Mouse (Mus musculus): Measurements from ENCODE around the gene Dbp. TPM values are rescaled to one million over a fixed set of nuclear protein-coding genes. Genes with fewer than 3 reads are reported as not detected.
A peak's percentile ranks its signal among the peaks of the same experiment; 100 is the strongest.

Dbp gene
- total and polyA plus RNA-seq, 3 experiments = 22.5 to 24.4 TPM; not detected in 1

DNA sequence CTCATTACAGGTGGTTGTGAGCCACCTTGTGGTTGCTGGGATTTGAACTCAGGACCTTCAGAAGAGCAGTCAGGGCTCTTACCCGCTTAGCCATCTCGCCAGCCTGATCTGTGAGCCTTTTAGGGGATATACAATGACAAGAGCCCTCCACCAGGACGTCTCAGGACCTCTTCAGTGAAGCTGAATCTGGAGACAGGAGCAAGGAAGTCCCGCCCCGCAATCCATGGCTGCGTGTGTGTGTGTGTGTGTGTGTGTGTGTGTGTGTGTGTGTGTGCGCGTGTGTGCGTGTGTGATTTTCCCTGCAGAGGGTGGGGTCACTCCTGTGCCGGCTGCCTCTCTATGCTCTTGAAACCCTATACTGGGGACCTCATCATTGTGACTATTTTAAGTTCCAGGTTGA is 34.9 kb downstream of the Dbp start (continued):
- TF ChIP-seq GABPA (IDR thresholded peaks at IDR 0.05; ENCODE audit: low read depth, low read length) (no peak), USF2 (IDR thresholded peaks at IDR 0.05; ENCODE audit: borderline replicate concordance in 1 of 2, insufficient read depth in 1 of 2, low read depth in 1 of 2, low read length in 2 of 2) (no peak), E2F4 (IDR thresholded peaks at IDR 0.05; ENCODE audit: borderline replicate concordance, low read depth, low read length) (no peak), POLR2AphosphoS5 (IDR thresholded peaks at IDR 0.05; ENCODE audit: borderline replicate concordance, low read depth, low read length) (no peak)

DNA sequence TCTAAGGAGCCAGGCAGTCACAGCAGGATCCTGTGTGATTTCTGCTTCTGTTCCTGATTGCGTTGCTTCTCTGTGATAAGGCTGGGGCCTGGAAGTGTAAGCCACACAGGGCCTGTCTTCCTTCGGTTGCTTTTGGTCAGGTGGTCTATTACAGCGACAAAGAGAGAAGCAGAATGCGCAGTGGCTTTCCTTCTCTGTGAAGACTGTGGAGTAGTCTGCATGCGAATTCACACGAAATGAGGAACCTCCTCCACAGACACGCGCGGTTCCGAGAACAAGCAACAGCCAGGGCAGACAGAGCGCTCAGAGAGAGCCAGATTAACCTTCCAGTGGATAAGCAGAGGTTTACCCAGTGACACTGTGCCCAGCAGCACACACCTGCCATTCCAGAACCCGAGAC is 36.4 kb downstream of the Dbp start:
- no peaks in the 10 kb centered on the region for H3K27me3 ChIP-seq (ENCODE audit: control insufficient read depth in 1 of 2, insufficient read depth in 2 of 2, low read length in 2 of 2)
- H3K27ac ChIP-seq (ENCODE audit: control insufficient read depth, low read depth, low read length) = no peak overlapping the region
- DNase-seq (ENCODE audit: low read depth, low spot score) = peak; percentile 64
- H3K79me2 ChIP-seq (ENCODE audit: control insufficient read depth, insufficient read depth, low read length, poor library complexity) = no peaks in the 10 kb centered on the region
- no peaks in the 10 kb centered on the region for H3K9me3 ChIP-seq (replicated peaks; ENCODE audit: insufficient read depth, low read length)
- H3K4me1 ChIP-seq (ENCODE audit: control insufficient read depth in 1 of 2, insufficient read depth in 2 of 2, low read length in 2 of 2) = peaks cover 0 to 16% of the 10 kb centered on the region in 2 experiments; a peak in 2 of 4 replicates
- TF ChIP-seq JUND (IDR thresholded peaks at IDR 0.05; ENCODE audit: low read depth, low read length) (no peak), USF1 (IDR thresholded peaks at IDR 0.05; ENCODE audit: low read depth, low read length) (peak; percentile 52)
- peaks cover 0 to 8% of the 10 kb centered on the region in 2 experiments; a peak in 1 of 4 replicates for H3K36me3 ChIP-seq (ENCODE audit: control insufficient read depth in 1 of 2, insufficient read depth in 2 of 2, low read length in 2 of 2)
- H3K4me3 ChIP-seq (ENCODE audit: control insufficient read depth in 1 of 2, insufficient read depth in 1 of 2, low read depth in 2 of 2, low read length in 2 of 2) = peak overlapping the region in 1 of 2 experiments; percentile 5; a peak in 1 of 4 replicates
- peak overlapping the region; percentile 8; the same call in 1 of the 2 replicates for H3K9ac ChIP-seq (ENCODE audit: control insufficient read depth, low read depth, low read length, poor library complexity, severe bottlenecking)

DNA sequence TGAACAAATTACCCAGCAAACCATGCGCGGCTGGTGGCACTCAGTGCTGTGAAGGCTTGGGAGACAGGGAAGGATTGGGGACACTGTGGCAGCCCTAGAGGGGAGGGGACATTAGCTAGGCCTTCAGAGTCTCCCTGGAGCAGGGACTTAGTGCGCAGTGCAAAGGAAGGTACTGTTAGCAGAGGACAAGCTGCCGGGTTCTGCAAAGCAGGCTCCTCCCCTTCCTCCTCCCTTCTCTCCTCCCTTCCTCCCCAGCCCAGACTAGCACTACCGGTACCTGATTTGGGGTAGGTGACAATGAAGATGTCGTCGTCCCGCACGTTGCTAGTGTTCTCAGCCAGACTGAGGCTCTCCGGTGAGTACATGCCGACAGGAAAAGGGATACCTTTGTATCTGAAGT is 36.9 kb downstream of the Dbp start:
- Histone ChIP-seq H3K4me3 (ENCODE audit: control insufficient read depth in 1 of 2, insufficient read depth in 1 of 2, low read depth in 2 of 2, low read length in 2 of 2) (peak overlapping the region in 1 of 2 experiments; percentile 5; a peak in 1 of 4 replicates), H3K4me1 (ENCODE audit: control insufficient read depth in 1 of 2, insufficient read depth in 2 of 2, low read length in 2 of 2) (peaks cover 0 to 16% of the 10 kb centered on the region in 2 experiments; a peak in 2 of 4 replicates), H3K9me3 (replicated peaks; ENCODE audit: insufficient read depth, low read length) (no peaks in the 10 kb centered on the region), H3K27ac (ENCODE audit: control insufficient read depth, low read depth, low read length) (no peak overlapping the region), H3K9ac (ENCODE audit: control insufficient read depth, low read depth, low read length, poor library complexity, severe bottlenecking) (no peak overlapping the region; the same call in 1 of the 2 replicates), H3K79me2 (ENCODE audit: control insufficient read depth, insufficient read depth, low read length, poor library complexity) (no peaks in the 10 kb centered on the region), H3K27me3 (ENCODE audit: control insufficient read depth in 1 of 2, insufficient read depth in 2 of 2, low read length in 2 of 2) (no peaks in the 10 kb centered on the region), H3K36me3 (ENCODE audit: control insufficient read depth in 1 of 2, insufficient read depth in 2 of 2, low read length in 2 of 2) (peaks cover 0 to 8% of the 10 kb centered on the region in 2 experiments; a peak in 1 of 4 replicates)
- no peak for DNase-seq (ENCODE audit: low read depth, low spot score)
- TF ChIP-seq ZC3H11A (IDR thresholded peaks at IDR 0.05; ENCODE audit: low read depth, low read length) (no peak), BHLHE40 (IDR thresholded peaks at IDR 0.05; ENCODE audit: borderline replicate concordance, low read depth, low read length) (no peak), GATA1 (IDR thresholded peaks at IDR 0.05; ENCODE audit: low read depth, low read length) (no peak), GABPA (IDR thresholded peaks at IDR 0.05; ENCODE audit: low read depth, low read length) (no peak), POLR2AphosphoS2 (IDR thresholded peaks at IDR 0.05; ENCODE audit: low read length) (no peak), SMC3 (IDR thresholded peaks at IDR 0.05; ENCODE audit: low read depth, low read length) (no peak), CTCF (IDR thresholded peaks at IDR 0.05 in 2 of 3, conservative IDR thresholded peaks at IDR 0.05 in 1 of 3; ENCODE audit: control insufficient read depth in 1 of 3, insufficient read depth in 1 of 3, low read depth in 2 of 3, low read length in 3 of 3, poor library complexity in 1 of 3, severe bottlenecking in 1 of 3) (no peak), KAT2A (conservative IDR thresholded peaks at IDR 0.05; ENCODE audit: low read depth, low read length) (no peak), ETS1 (IDR thresholded peaks at IDR 0.05; ENCODE audit: low read depth, low read length) (no peak), RAD21 (IDR thresholded peaks at IDR 0.05; ENCODE audit: low read depth, low read length) (no peak), TCF12 (IDR thresholded peaks at IDR 0.05; ENCODE audit: low read depth, low read length) (no peak), MAFK (IDR thresholded peaks at IDR 0.05; ENCODE audit: borderline replicate concordance, low read depth, low read length) (no peak), MXI1 (IDR thresholded peaks at IDR 0.05; ENCODE audit: low read depth, low read length) (no peak)
